Mouse (Mus musculus) liver, embryonic 11.5 days (tissue): ENCODE measurements around the gene Plpp6. TPM values are rescaled to one million over a fixed set of nuclear protein-coding genes. Genes with fewer than 3 reads are reported as not detected.

Experiments
- ATAC-seq: fragments of 200-750 bp; cut with Nextera tagmentation; replicated peaks from 2 replicates; pipeline ENCODE4 v1.8.0; 2017; ENCODE audit warnings: moderate number of reproducible peaks, mild to moderate bottlenecking, moderate TSS enrichment, moderate library complexity; ENCODE audit not compliant: low FRiP score
- DNase-seq: peaks from one replicate; pipeline ENCODE4 v3.0.0-alpha.2; 2017; ENCODE audit warnings: low spot score
- H3K27ac ChIP-seq: fragments of 300-500 bp; sonication (generic); 2 replicates; pipeline ENCODE4 v1.5.1; 2014; ENCODE audit warnings: mild to moderate bottlenecking, low read depth, low read length, control low read depth
- H3K27me3 ChIP-seq: fragments of 300-500 bp; sonication (generic); replicated peaks from 2 replicates; pipeline ENCODE4 v1.6.1; 2014; ENCODE audit warnings: low read length, mixed read lengths; ENCODE audit not compliant: control insufficient read depth, insufficient read depth
- H3K36me3 ChIP-seq: fragments of 300-500 bp; sonication (generic); 2 replicates; pipeline ENCODE4 v1.6.1; 2014; ENCODE audit warnings: mild to moderate bottlenecking, low read length, moderate library complexity, mixed read lengths; ENCODE audit not compliant: control insufficient read depth, insufficient read depth
- H3K4me1 ChIP-seq: fragments of 300-500 bp; sonication (generic); replicated peaks from 2 replicates; pipeline ENCODE4 v1.6.1; 2014; ENCODE audit warnings: low read length, mixed read lengths; ENCODE audit not compliant: control insufficient read depth, insufficient read depth
- H3K4me2 ChIP-seq: fragments of 300-500 bp; sonication (generic); 2 replicates; pipeline ENCODE4 v1.6.1; 2014; ENCODE audit warnings: mild to moderate bottlenecking, control low read depth, moderate library complexity
- H3K4me3 ChIP-seq: fragments of 300-500 bp; sonication (generic); 2 replicates; pipeline ENCODE4 v1.5.1; 2014; ENCODE audit warnings: low read depth, low read length, control low read depth
- H3K9ac ChIP-seq: fragments of 300-500 bp; sonication (generic); 2 replicates; pipeline ENCODE4 v1.6.1; 2014; ENCODE audit warnings: low read depth, low read length, control low read depth
- H3K9me3 ChIP-seq: fragments of 300-500 bp; sonication (generic); 2 replicates; pipeline ENCODE4 v1.6.1; 2016; ENCODE audit warnings: low read length, inconsistent platforms, mixed read lengths; ENCODE audit not compliant: control insufficient read depth
- WGBS: fragments of 180-500 bp; shearing (Covaris S2); extraction: QIAGEN DNeasy Blood & Tissue Kit; methylation state at CpG from one replicate; pipeline ENCODE4 v1.1.7; 2014; 5-methylcytosine and 5-hydroxymethylcytosine counted together
- polyA plus RNA-seq: library from polyadenylated mRNA; unstranded; fragments of >200 nt; fragmentation: Nextera tagmentation; extraction: Ambion mirVana; gene quantifications from 2 replicates; pipeline ENCODE4 v1.2.1, GENCODE M21; 2014

Gene Plpp6
- polyA plus RNA-seq, 1 experiment from 2014 or later = 5.0 TPM

DNA sequence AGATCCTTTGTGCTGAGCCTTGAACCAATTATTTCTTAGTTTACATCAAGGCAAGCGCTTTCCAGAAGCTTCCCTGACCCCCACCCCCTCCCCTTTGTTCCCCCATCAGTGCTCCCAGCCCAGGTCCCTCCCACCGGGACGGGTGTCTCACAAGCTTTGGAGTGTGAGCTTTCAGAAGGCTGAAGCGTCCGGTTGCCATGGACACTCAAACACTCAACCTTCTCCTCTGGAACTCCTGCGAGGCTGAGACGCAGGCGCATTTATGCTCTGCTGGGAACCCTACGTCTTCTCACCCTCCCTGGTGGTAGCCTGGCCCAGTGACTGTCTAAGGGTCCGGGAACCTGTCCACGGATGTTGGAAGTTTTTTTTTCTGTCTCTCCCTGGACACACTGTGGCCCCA, 3.9 kb downstream of the Plpp6 start, which contains the start of gene 4430402I18Rik:
TSS of gene 4430402I18Rik (minus strand) at position 149 of the 400 bp plus-strand sequence.
- Histone ChIP-seq H3K27ac (no peak within 1 kb of the TSS), H3K4me1 (peaks cover 7% of the 10 kb centered on the region), H3K36me3 (no peaks in the 10 kb centered on the region), H3K4me2 (no peak within 1 kb of the TSS), H3K4me3 (no peak within 1 kb of the TSS), H3K9me3 (no peaks in the 10 kb centered on the region), H3K9ac (no peak within 1 kb of the TSS), H3K27me3 (no peaks in the 10 kb centered on the region)
- ATAC-seq (no peak), DNase-seq (no peak)
- 23% methylated on average over 11 of the region's 11 CpGs for WGBS

DNA sequence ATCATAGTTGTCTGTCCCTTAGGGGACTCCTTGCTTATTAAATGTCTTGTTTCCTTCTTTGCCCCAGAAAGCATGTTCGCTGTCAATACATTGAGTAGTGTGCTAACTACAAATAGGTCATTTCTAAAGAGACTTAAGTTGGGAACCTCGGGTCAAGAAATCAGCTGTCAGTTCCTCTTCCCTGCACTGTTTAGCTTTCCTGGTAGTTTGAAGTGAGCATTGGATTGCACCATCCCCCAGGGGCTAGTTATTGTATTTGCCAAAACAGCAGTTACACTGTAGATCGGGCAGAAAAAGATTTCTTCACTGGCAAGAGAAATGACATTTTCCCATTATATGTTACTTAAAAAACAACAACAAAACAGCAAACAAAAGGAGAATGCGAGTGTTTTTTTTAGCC, 4.4 kb downstream of the Plpp6 start:
- no peak for ATAC-seq

DNA sequence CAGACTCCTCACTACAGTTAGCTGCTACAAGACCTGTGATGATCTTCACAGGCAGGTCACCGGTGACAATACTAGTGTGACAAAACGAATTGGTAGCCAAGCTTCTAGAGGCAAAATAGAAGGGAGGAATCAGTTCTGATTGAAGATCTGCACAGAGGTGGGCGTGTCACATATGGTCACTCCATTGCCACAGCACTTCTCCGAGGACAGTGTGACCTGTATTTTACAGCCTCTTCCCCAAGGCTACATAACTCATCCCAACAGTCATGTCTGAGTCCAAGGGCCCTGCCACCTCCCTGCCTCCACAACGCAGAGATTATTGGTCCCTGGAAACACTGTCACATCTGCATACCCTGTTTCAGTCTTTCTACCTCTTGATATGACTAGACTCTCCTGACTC, 5.5 kb downstream of the Plpp6 start:
- no peak overlapping the region for H3K4me2 ChIP-seq
- H3K27me3 ChIP-seq = no peaks in the 10 kb centered on the region; the same call in 1 of the 2 replicates
- H3K9ac ChIP-seq = no peak overlapping the region
- H3K4me1 ChIP-seq = peaks cover 7% of the 10 kb centered on the region
- 77% methylated on average over 5 of the region's 5 CpGs for WGBS
- no peak overlapping the region for H3K4me3 ChIP-seq
- DNase-seq (no peak), ATAC-seq (no peak)
- no peaks in the 10 kb centered on the region for H3K9me3 ChIP-seq
- no peaks in the 10 kb centered on the region for H3K36me3 ChIP-seq
- H3K27ac ChIP-seq = no peak overlapping the region

More for the DNA sequence above, 4.4 kb downstream of the Plpp6 start:
- H3K4me1 ChIP-seq = peaks cover 7% of the 10 kb centered on the region
- WGBS = 75% methylated on average over 4 of the region's 4 CpGs
- H3K9me3 ChIP-seq = no peaks in the 10 kb centered on the region
- no peak for DNase-seq
- H3K9ac ChIP-seq = no peak overlapping the region
- no peak overlapping the region for H3K4me3 ChIP-seq
- H3K4me2 ChIP-seq = no peak overlapping the region
- H3K27me3 ChIP-seq = no peaks in the 10 kb centered on the region
- H3K36me3 ChIP-seq = no peaks in the 10 kb centered on the region
- H3K27ac ChIP-seq = no peak overlapping the region

DNA sequence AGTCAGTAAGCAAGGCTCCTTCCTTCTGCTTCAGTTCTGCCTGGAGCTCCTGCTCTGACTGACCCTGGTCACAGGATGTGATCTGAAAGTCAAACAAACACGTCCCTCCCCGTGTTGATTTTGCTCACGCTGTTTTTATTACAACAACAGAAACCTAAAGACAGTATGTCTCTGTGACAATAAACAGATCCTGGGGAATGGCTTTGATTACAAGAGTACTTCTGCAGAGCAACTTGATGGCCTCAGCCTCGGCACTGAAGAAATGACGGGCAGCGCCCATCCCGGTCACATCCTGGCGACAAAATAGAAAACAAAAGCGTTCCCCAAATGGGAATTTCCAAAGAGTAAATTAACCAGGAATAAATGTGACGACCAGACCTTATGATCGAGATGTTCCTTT, 6.5 kb downstream of the Plpp6 start:
- Histone ChIP-seq H3K36me3 (no peaks in the 10 kb centered on the region), H3K9me3 (no peaks in the 10 kb centered on the region), H3K4me2 (no peak overlapping the region), H3K4me3 (no peak overlapping the region), H3K27me3 (peaks cover 8% of the 10 kb centered on the region), H3K27ac (no peak overlapping the region), H3K9ac (no peak overlapping the region), H3K4me1 (no peaks in the 10 kb centered on the region)
- no peak for ATAC-seq
- DNase-seq = no peak
- 63% methylated on average over 11 of the region's 11 CpGs for WGBS

DNA sequence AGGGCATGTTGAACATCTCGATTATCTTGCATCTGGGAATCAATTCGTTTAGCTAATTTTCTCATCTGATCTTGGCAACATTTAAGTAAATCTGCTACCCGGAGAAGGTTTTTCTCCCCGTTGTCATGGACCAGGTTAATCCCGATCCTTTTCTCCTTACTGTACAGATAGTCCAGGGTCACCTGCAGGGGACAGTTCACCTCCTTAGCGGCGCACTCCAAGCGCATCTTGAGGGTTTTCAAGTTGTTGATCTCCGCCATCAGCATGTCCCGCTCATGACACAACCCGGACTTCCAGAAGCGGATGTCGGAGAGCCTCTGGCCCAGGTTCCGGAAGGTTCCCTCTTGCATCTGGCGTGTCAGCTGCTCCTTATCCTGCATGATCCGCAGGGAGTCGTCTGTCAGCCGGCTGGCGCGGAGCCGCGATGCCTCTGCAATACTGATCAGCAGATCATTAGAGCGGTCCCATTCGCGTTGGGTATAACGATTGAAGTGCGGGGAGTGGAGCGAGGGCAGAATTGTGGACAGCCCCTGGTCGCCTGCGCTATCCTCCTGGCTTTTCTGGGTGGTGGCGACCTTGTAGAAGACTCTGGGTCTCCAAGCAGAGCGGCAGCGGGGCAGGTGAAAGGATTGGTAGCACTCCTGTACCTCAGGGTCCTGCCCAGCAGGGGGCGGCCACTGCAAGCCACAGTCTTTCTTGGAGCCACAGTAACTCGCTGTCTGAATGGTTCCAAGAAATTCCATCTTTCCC, 11.3 kb downstream of the Plpp6 start:
- WGBS = 16% methylated on average over 35 of the region's 35 CpGs
- H3K9me3 ChIP-seq = no peaks in the 10 kb centered on the region
- peak; percentile 80 for DNase-seq
- peak overlapping the region; percentile 32 for H3K4me3 ChIP-seq
- no peaks in the 10 kb centered on the region for H3K4me1 ChIP-seq
- no peak overlapping the region for H3K27ac ChIP-seq
- H3K9ac ChIP-seq = no peak overlapping the region
- no peak for ATAC-seq
- H3K4me2 ChIP-seq = peak overlapping the region; percentile 62
- H3K36me3 ChIP-seq = no peaks in the 10 kb centered on the region
- H3K27me3 ChIP-seq = peaks cover 8% of the 10 kb centered on the region

DNA sequence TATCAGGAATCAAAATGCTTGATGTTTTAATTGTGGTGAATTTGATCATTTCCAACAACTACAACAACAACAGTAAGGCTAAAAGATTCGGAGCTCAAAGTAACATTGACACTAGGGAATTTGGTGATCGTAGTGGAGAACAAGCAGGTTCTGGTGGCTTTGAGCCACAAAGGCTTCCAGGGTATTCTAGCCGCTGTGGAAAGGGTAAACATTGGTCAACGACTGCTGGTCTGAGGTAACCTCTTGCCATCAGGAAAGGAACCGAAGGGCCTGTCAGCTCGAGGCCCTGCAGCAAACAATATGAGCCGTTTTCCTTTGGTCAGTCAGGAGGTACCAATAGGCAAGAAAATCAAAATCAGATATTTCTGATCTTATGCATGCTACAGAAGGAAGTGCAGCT, 18.9 kb downstream of the Plpp6 start:
- Histone ChIP-seq H3K9ac (no peak overlapping the region), H3K4me1 (no peaks in the 10 kb centered on the region), H3K4me3 (no peak overlapping the region), H3K27ac (no peak overlapping the region), H3K9me3 (no peaks in the 10 kb centered on the region), H3K4me2 (no peak overlapping the region), H3K27me3 (no peaks in the 10 kb centered on the region), H3K36me3 (no peaks in the 10 kb centered on the region)
- ATAC-seq (no peak), DNase-seq (no peak)
- WGBS = 69% methylated on average over 7 of the region's 7 CpGs

DNA sequence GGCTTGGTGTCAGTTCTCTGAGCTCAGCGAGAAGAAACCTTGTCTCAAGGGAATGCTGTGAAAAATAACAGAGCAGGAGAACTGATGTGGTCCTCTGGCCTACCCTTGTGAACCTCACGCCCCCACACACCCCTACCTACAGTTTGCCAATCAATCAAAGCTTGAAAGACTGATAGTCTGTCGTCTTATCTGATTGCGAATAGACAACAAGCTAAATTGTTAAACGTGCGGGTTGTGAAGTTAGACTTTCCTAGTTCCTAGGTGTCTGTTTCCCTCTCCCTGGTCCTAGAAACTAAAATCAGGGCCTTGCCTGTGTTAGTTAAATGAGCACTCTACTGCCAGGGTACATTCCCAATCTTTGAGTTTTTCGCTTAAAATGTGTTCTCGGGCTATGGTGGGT, 25.8 kb downstream of the Plpp6 start:
- Histone ChIP-seq H3K9ac (peak overlapping the region; percentile 92), H3K4me1 (peaks cover 12% of the 10 kb centered on the region), H3K27me3 (no peaks in the 10 kb centered on the region), H3K36me3 (peaks cover under 1% of the 10 kb centered on the region; the same call in 1 of the 2 replicates), H3K4me3 (peak overlapping the region; percentile 84), H3K9me3 (no peaks in the 10 kb centered on the region), H3K27ac (no peak overlapping the region), H3K4me2 (peak overlapping the region; percentile 86)
- no peak for DNase-seq
- WGBS = 47% methylated on average over 8 of the region's 8 CpGs
- ATAC-seq = no peak

DNA sequence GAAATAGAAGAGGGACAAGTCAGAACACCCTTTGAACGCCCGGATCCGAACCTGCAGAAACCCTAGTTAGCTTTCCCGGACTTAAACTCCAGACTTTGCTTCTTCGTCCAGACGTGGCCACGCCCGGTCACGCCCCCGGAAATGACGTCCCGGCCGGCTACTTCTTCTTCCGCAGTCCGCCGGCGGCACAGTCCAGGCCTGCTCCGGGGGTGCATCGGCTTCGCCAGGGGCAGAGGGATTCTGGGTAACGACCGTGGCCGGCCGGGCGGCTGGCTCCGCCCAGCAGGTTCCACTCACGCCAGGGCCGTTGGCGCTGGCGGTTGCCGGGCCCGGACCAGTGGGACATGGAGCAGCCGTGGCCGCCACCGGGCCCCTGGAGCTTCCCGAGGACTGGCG, 26.4 kb downstream of the Plpp6 start, which contains the start of gene Cdc37l1:
TSS of gene Cdc37l1 (plus strand) at position 159 of the 396 bp plus-strand sequence.
- peak within 1 kb of the TSS; percentile 86 for H3K4me2 ChIP-seq
- peaks cover 7% of the 10 kb centered on the region; the same call in 1 of the 2 replicates for H3K36me3 ChIP-seq
- H3K9ac ChIP-seq = peak within 1 kb of the TSS; percentile 92
- no peaks in the 10 kb centered on the region for H3K9me3 ChIP-seq
- peak; percentile 99 for ATAC-seq
- H3K27ac ChIP-seq = peak within 1 kb of the TSS; percentile 80
- H3K4me3 ChIP-seq = peak within 1 kb of the TSS; percentile 84
- DNase-seq = peak; percentile 99
- H3K4me1 ChIP-seq = peaks cover 12% of the 10 kb centered on the region
- no peaks in the 10 kb centered on the region for H3K27me3 ChIP-seq
- WGBS = under 1% methylated on average over 37 of the region's 37 CpGs
